Mouse (Mus musculus) left cerebral cortex, adult 2 months (tissue): ENCODE measurements around the gene Zfp799. TPM values are rescaled to one million over a fixed set of nuclear protein-coding genes. Genes with fewer than 3 reads are reported as not detected.

Experiments used
- DNase-seq, 2 experiments: peaks; one replicate each; pipeline ENCODE4 v3.0.0; 2021 to 2022; ENCODE audit warnings: low spot score in 2 of 2, mixed read lengths in 1 of 2; ENCODE audit errors: extremely low spot score in 1 of 2
- H3K27ac ChIP-seq: fragments of 200-600 bp; 2 replicates; pipeline ENCODE4 v1.8.1; 2022
- H3K4me3 ChIP-seq: fragments of 200-600 bp; 2 replicates; pipeline ENCODE4 v1.8.1; 2022
- CTCF ChIP-seq: fragments of 200-600 bp; IDR thresholded peaks from 2 replicates; pipeline ENCODE4 v1.8.1; 2022; ENCODE audit warnings: antibody characterized with exemption, mild to moderate bottlenecking, moderate library complexity
- intact Hi-C: fragments of 180-260 bp; cut with DNase I; formaldehyde crosslinking; loops from one replicate; pipeline ENCODE4 v1.15.1; 2025
- total RNA-seq, 2 experiments: library from RNA; stranded (reverse); gene quantifications; 2 replicates each; pipeline ENCODE4 v1.2.3; 2021

The Zfp799 gene
- total RNA-seq, 2 experiments from 2014 or later, result 28.4 to 31.1 TPM

- Histone ChIP-seq H3K27ac (no peak overlapping the region), H3K4me3 (no peak overlapping the region)
- TF ChIP-seq CTCF, result no peak
- no peak for DNase-seq
- intact Hi-C loops, result no loop called here
Observed at GRCm38 (mm10) chr17:32777564-32777963, 52.5 kb downstream of the Zfp799 start.

- Histone ChIP-seq H3K27ac (no peak overlapping the region), H3K4me3 (no peak overlapping the region)
- intact Hi-C loops, result no loop called here
- no peak for DNase-seq
- peak; percentile 46 for TF ChIP-seq CTCF
Observed at GRCm38 (mm10) chr17:32771213-32771612, 58.8 kb downstream of the Zfp799 start.

GRCm38 (mm10) chr17:32766422-32766821 lies 63.6 kb downstream of the Zfp799 start:
- no peak for DNase-seq
- intact Hi-C loops, result no loop called here

More at GRCm38 (mm10) chr17:32766422-32766821, 63.6 kb downstream of the Zfp799 start:
- no peak for TF ChIP-seq CTCF
- no peak overlapping the region for H3K27ac ChIP-seq
- no peak overlapping the region for H3K4me3 ChIP-seq

Other genes starting within 250 kb of the Zfp799 start
- not detected for gene Cyp4f37, start 209.0 kb downstream of the Zfp799 start, total RNA-seq
- not detected for gene Cyp4f40, start 171.4 kb downstream of the Zfp799 start, total RNA-seq
- gene Cyp4f15, start 144.6 kb downstream of the Zfp799 start, total RNA-seq, result 10 to 100 TPM; 16.4 to 20.7 TPM
- 10 to 100 TPM; 82.0 to 84.9 TPM for gene Zfp871, start 42.0 kb downstream of the Zfp799 start, total RNA-seq
- 1 to 10 TPM; 6.3 to 6.5 TPM for gene Zfp811, start 20.3 kb downstream of the Zfp799 start, total RNA-seq
- 10 to 100 TPM in 1 of 2 experiments, 1 to 10 TPM in 1; 9.9 to 10.1 TPM for gene Zfp870, start 61.4 kb upstream of the Zfp799 start, total RNA-seq
- 1 to 10 TPM; 5.2 to 5.3 TPM for gene Cyp4f14, start 87.1 kb upstream of the Zfp799 start, total RNA-seq
- gene Cyp4f13, start 117.1 kb upstream of the Zfp799 start, total RNA-seq, result 10 to 100 TPM; 16.8 to 20.7 TPM
- gene Zfp472, start 135.6 kb upstream of the Zfp799 start, total RNA-seq, result 1 to 10 TPM; 4.5 to 6.0 TPM
- 10 to 100 TPM; 15.3 to 15.5 TPM for gene Zfp952, start 162.9 kb upstream of the Zfp799 start, total RNA-seq
- gene Zfp763, start 203.1 kb upstream of the Zfp799 start, total RNA-seq, result 10 to 100 TPM; 19.0 to 23.5 TPM
- gene 4921501E09Rik, start 237.8 kb upstream of the Zfp799 start, total RNA-seq, result under 1 TPM in 1 of 2 experiments, not detected in 1; 0.12 TPM